Mouse (Mus musculus) spleen, adult 2 months (tissue): ENCODE results near the gene Zfp36l2. TPM values are rescaled to one million over a fixed set of nuclear protein-coding genes. Genes with fewer than 3 reads are reported as not detected.
A peak's percentile ranks its signal among the peaks of the same experiment; 100 is the strongest.

Experiments
- DNase-seq, 2 experiments: peaks; one replicate each; pipeline versions ENCODE4 v3.0.0 to v3.0.0-alpha.2; 2012 to 2021; ENCODE audit warnings: low spot score in 2 of 2, low read depth in 1 of 2
- H3K27ac ChIP-seq: fragments of 200-500 bp; 2 replicates; pipeline ENCODE4 v1.5.1; 2012; ENCODE audit warnings: low read length, inconsistent platforms; ENCODE audit not compliant: insufficient read depth
- H3K27me3 ChIP-seq: fragments of 200-500 bp; 2 replicates; pipeline ENCODE4 v1.6.1; 2012; ENCODE audit warnings: mild to moderate bottlenecking, moderate library complexity, low read length, inconsistent platforms; ENCODE audit not compliant: control insufficient read depth, insufficient read depth
- H3K36me3 ChIP-seq: fragments of 200-500 bp; 2 replicates; pipeline ENCODE4 v1.6.1; 2012; ENCODE audit warnings: mild to moderate bottlenecking, low read length, inconsistent platforms; ENCODE audit not compliant: control insufficient read depth, insufficient read depth
- H3K4me1 ChIP-seq: fragments of 200-500 bp; 2 replicates; pipeline ENCODE4 v1.6.1; 2011; ENCODE audit warnings: inconsistent platforms; ENCODE audit not compliant: control insufficient read depth, insufficient read depth, insufficient read length
- H3K4me3 ChIP-seq: fragments of 200-500 bp; 2 replicates; pipeline ENCODE4 v1.5.1; 2011; ENCODE audit warnings: mild to moderate bottlenecking, inconsistent platforms; ENCODE audit not compliant: insufficient read depth, insufficient read length; ENCODE audit errors: extremely low read depth
- CTCF ChIP-seq: fragments of 200-500 bp; IDR thresholded peaks from 2 replicates; pipeline ENCODE4 v1.5.1; 2011; ENCODE audit warnings: mild to moderate bottlenecking, inconsistent platforms; ENCODE audit not compliant: insufficient read depth, insufficient read length, insufficient replicate concordance; ENCODE audit errors: extremely low read depth
- POLR2A ChIP-seq: fragments of 200-500 bp; IDR thresholded peaks from 2 replicates; pipeline ENCODE4 v1.6.1; 2011; ENCODE audit warnings: low read depth, low read length, inconsistent platforms
- WGBS: fragments of 180-500 bp; shearing (Covaris S2); methylation state at CpG from one replicate; pipeline ENCODE4 v1.1.7; 2018; 5-methylcytosine and 5-hydroxymethylcytosine counted together
- polyA plus RNA-seq: library from polyadenylated mRNA; depleted of rRNA; stranded (reverse); fragments of >200 nt; gene quantifications from 2 replicates; pipeline ENCODE4 v1.2.3, GENCODE M21; 2012

The Zfp36l2 gene
- polyA plus RNA-seq, 1 experiment = 146 TPM

DNA sequence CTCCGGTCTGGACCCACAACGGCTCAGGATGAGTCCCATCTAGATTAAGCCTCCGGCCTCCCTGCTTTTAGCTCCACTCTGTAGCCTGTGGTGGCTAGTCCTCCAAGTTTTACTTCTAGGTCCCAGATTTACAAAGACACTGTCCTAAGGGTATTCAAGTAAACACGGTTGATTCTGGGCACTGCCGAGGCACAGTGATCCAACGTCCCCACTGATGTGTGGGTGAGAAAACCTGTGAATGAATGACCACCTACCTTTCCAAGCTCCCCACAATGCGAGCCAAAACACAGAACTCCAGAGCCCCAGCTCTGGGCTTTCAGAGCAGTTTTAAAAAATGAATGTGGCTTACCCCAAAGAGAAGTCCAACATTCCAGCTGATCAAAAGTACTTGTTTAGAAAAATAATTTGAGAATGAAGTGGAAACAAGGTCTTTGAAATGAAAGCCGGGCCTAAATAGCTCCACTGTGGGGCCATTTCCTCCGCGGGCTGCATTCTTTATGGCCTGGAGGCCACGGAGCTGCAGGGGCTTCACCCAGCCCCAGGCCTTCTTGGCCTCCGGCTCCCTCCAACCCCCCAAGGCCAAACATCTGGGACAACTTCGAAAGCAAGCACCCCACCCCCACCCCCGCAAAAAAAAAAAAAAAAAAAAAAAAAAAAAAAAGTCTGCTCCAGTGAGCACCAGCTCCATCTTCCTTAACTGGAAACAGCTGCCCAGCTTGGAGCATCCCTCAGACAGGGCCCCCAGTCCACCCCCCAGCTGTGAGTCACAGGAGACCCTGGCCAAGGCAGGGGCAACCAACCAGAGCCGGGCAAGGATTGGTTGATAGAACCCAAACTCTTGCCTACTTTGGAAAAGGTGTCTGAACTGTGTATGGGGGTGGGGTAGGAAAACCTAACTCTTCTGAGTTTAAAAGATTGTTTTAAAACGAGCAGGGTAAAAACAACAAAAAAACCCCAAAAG, 5.2 kb downstream of the Zfp36l2 start:
- TF ChIP-seq POLR2A (no peak), CTCF (no peak)
- peaks cover 24% of the 10 kb centered on the region for H3K36me3 ChIP-seq
- H3K27ac ChIP-seq = peak overlapping the region; percentile 99
- peaks cover 13% of the 10 kb centered on the region; the same call in 1 of the 2 replicates for H3K4me1 ChIP-seq
- H3K4me3 ChIP-seq = peak overlapping the region; percentile 69
- DNase-seq = peak in 1 of 2 experiments; percentile 27
- no peaks in the 10 kb centered on the region for H3K27me3 ChIP-seq
- 2% methylated on average over 16 of the region's 16 CpGs for WGBS

DNA sequence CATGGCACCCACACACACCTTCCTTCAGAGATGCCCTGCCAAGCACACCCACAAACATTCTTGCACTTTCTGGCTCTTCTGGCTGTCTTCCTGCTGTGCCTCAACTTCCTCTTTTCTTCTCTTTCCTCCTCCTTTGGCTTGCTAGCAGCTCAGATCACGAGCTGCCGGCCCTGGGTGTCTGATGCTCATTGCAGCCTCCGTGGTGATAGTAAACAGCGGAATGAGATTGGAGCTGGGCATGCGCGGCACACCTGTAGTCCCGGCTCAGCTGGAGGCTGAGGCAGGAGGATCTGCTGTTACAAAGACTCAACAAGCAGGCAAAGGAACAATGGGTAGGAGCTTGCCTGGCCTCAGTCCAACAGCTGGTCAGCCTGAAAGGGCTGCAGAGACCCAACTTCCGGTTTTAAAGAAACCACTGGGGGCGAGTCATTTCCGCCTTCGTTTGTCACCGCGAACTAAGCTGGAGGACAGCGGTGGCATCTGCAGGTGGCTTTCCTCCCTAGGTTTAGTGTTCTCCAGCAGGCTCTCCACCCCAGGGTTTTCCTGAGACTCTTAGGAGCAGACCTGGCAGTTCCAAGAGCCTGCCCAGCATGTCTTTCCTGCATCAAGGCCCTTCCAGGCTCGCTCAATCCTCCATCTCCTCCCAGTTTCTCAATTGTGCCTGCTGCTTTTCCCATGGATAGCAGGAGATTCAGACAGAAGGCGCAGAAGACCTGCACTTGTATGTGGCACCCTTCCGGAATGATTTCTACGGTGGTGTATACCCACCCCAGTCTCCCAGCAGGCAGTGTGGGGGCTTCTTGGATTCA, 6.0 kb downstream of the Zfp36l2 start:
- Histone ChIP-seq H3K36me3 (peaks cover 21% of the 10 kb centered on the region), H3K4me1 (peaks cover 13% of the 10 kb centered on the region; the same call in 1 of the 2 replicates), H3K27me3 (no peaks in the 10 kb centered on the region), H3K4me3 (peak overlapping the region; percentile 69), H3K27ac (peak overlapping the region; percentile 99)
- WGBS = 3% methylated on average over 18 of the region's 18 CpGs
- peak; percentile 58 for TF ChIP-seq POLR2A
- no peak for TF ChIP-seq CTCF
- peak; percentile 78 to 81 for DNase-seq

DNA sequence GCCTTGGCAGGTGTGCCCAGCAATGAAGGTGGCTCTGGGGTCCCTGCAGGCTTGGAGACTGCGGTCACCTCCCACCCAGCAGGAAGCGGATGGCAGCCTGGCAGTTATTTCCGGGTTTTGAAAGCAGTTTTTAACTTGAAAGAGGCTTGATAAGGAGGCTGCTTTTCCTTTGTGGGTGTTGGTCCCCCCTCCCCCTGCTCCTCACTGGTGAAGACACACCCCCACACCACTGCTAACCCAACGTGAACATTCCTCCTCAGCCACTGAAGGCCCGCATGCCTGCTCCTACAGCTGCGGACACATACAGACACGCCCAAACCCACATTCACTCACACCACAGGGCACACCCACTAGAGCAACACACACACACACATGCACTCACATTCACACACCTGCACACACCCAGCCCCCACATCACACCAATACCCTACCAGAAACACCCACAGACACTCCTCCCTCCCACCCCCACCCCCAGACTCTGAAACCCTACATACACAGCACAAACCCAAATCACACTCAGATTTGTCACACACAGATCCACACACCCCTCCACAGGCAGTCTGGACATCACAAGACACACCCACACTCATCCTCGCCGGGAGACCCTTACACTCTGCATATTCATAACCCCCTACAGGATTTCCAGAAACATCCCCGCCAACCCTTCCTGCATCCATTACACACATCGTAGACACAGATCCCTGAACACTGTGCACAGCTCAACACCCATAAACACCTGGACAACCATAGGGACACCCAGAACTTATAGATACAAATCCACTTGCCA, 6.8 kb downstream of the Zfp36l2 start:
- TF ChIP-seq CTCF (no peak), POLR2A (peak; percentile 12; the same call in 1 of the 2 replicates)
- peak; percentile 78 to 83 for DNase-seq
- peak overlapping the region; percentile 99 for H3K27ac ChIP-seq
- H3K4me3 ChIP-seq = peak overlapping the region; percentile 69
- peaks cover 13% of the 10 kb centered on the region; the same call in 1 of the 2 replicates for H3K4me1 ChIP-seq
- H3K36me3 ChIP-seq = peaks cover 13% of the 10 kb centered on the region
- no peaks in the 10 kb centered on the region for H3K27me3 ChIP-seq
- 4% methylated on average over 11 of the region's 11 CpGs for WGBS

DNA sequence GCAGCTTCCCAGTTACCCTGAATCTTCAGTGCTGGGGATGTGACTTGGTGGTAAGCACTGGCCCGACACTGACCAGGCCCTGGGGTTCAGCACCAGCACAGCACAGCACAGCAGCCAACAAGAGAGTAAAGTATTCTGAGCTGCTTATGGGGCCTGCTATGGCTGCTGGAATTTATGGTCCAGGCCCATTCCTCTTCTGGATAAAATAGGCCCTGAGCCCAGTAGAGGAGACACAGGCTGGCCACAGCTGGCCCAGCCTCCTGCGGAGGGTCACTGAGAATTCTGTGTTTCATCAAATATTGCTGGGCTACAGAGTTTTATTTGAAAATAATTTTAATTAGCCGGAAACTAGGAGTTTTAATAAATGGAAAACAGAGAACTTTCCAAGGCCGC, 7.8 kb downstream of the Zfp36l2 start:
- peak overlapping the region; percentile 99 for H3K27ac ChIP-seq
- 43% methylated on average over 4 of the region's 4 CpGs for WGBS
- peaks cover 5% of the 10 kb centered on the region for H3K36me3 ChIP-seq
- H3K27me3 ChIP-seq = no peaks in the 10 kb centered on the region
- H3K4me1 ChIP-seq = peaks cover 13% of the 10 kb centered on the region; the same call in 1 of the 2 replicates
- H3K4me3 ChIP-seq = no peak overlapping the region
- TF ChIP-seq POLR2A = no peak
- no peak for TF ChIP-seq CTCF
- peak in 1 of 2 experiments; percentile 3 for DNase-seq

DNA sequence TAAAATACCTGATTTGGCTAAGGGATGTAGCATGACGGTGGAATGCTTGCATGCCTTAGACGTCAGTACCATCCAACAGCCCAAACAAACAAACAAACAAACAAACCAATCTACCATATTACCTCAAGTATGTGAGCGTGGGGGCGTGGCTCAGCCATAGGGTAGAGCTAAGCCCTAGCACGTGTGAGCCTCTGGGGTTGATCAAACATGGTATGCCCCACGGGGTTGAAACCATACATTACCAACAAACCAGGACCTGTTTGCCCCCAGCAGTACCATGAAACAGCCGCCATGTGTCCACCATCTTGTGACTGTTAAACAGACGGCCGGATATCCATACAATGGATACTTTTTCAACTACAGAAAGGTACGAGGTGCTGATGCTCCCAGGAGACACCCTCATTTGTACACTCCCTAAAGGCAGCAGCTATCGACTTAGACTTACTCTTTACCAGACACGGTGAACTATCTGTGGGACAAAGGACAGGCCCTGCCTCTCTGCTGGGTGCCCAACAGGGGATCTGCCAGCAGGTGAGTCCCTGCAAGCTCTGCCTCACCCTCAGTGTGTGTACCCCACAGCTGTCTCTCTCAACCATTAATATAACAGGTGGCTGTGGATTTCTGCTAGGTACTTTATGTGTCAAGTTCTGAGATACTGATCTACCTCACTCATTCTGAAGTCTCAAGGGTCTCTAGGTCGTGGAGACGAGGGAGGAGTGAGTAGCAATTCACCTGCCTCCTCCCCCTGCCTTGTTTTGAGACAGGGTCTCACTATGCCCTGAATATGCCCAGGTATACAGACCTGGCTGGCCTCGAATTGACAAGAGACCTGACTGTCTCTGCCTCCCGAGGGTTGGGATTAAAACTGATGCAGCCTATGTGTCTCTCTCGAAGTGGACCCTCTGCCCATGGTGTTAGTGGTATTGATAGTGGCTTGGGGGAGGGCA, 8.4 kb downstream of the Zfp36l2 start:
- WGBS = 67% methylated on average over 17 of the region's 17 CpGs
- DNase-seq = peak in 1 of 2 experiments; percentile 4
- Histone ChIP-seq H3K27me3 (no peaks in the 10 kb centered on the region), H3K36me3 (peaks cover 3% of the 10 kb centered on the region; the same call in 1 of the 2 replicates), H3K27ac (peak overlapping the region; percentile 99), H3K4me1 (peaks cover 13% of the 10 kb centered on the region; the same call in 1 of the 2 replicates), H3K4me3 (no peak overlapping the region)
- no peak for TF ChIP-seq CTCF
- no peak for TF ChIP-seq POLR2A

DNA sequence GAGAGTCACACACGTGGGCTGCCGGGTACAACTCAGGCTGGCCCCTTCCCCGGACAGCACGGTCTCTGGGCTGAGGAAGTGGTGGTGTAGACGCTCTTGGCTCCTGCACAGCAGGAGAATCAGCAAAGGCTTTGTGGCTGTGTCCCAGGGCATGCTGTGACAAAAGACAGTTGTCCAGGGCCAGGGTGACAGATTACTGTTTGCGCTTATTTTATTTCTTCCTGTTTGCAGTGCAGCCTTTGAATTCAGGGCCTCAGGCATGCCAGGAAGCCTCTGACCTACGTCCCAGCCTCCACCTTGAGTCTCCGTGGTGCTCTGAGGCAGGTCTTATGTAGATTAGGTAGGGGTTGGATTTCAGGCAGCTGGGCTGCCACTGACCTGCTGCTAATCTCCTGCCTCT, 10.3 kb downstream of the Zfp36l2 start:
- Histone ChIP-seq H3K36me3 (no peaks in the 10 kb centered on the region), H3K4me1 (peaks cover 10% of the 10 kb centered on the region; the same call in 1 of the 2 replicates), H3K27me3 (no peaks in the 10 kb centered on the region), H3K27ac (peak overlapping the region; percentile 61), H3K4me3 (no peak overlapping the region)
- TF ChIP-seq POLR2A (no peak), CTCF (no peak)
- peak in 1 of 2 experiments; percentile 2 for DNase-seq
- WGBS = 21% methylated on average over 8 of the region's 8 CpGs
